Mouse (Mus musculus) kidney, embryonic 14.5 days (tissue): ENCODE measurements at regions not wholly inside any gene's neighbourhood (a gene's known extent, or its start where the extent isn't known, plus 50 kb on each side); places are given as distances from the start of the nearest gene placed in this dataset.

ENCODE experiments used
- ATAC-seq: fragments of 200-750 bp; cut with Nextera tagmentation; 2 replicates; pipeline ENCODE4 v1.8.0; 2017; ENCODE audit warnings: moderate number of reproducible peaks, mild to moderate bottlenecking, moderate TSS enrichment, moderate library complexity; ENCODE audit not compliant: low FRiP score, low TSS enrichment
- H3K27ac ChIP-seq: fragments of 300-500 bp; sonication (generic); 2 replicates; pipeline ENCODE4 v1.5.1; 2014; ENCODE audit warnings: low read depth, mild to moderate bottlenecking, low read length, moderate library complexity, mixed read lengths
- H3K27me3 ChIP-seq: fragments of 300-500 bp; sonication (generic); 2 replicates; pipeline ENCODE4 v1.6.1; 2014; ENCODE audit warnings: mild to moderate bottlenecking, low read length; ENCODE audit not compliant: control insufficient read depth, insufficient read depth
- H3K36me3 ChIP-seq: fragments of 300-500 bp; sonication (generic); 2 replicates; pipeline ENCODE4 v1.6.1; 2014; ENCODE audit warnings: low read length, mixed read lengths; ENCODE audit not compliant: control insufficient read depth, insufficient read depth
- H3K4me1 ChIP-seq: fragments of 300-500 bp; sonication (generic); 2 replicates; pipeline ENCODE4 v1.6.1; 2014; ENCODE audit warnings: low read length, mixed read lengths; ENCODE audit not compliant: control insufficient read depth, insufficient read depth
- H3K4me2 ChIP-seq: fragments of 300-500 bp; sonication (generic); replicated peaks from 2 replicates; pipeline ENCODE4 v1.6.1; 2014; ENCODE audit warnings: low read depth, mild to moderate bottlenecking, low read length
- H3K4me3 ChIP-seq: fragments of 300-500 bp; sonication (generic); 2 replicates; pipeline ENCODE4 v1.5.1; 2014; ENCODE audit warnings: mild to moderate bottlenecking, low read length
- H3K9ac ChIP-seq: fragments of 300-500 bp; sonication (generic); 2 replicates; pipeline ENCODE4 v1.6.1; 2014; ENCODE audit warnings: low read depth, mild to moderate bottlenecking, low read length, moderate library complexity
- H3K9me3 ChIP-seq: fragments of 300-500 bp; sonication (generic); 2 replicates; pipeline ENCODE4 v1.6.1; 2016; ENCODE audit warnings: low read length; ENCODE audit not compliant: control insufficient read depth
- WGBS: fragments of 180-500 bp; shearing (Covaris S2); extraction: QIAGEN DNeasy Blood & Tissue Kit; methylation state at CpG from one replicate; pipeline ENCODE4 v1.1.7; 2014; 5-methylcytosine and 5-hydroxymethylcytosine counted together

- Histone ChIP-seq H3K27ac (no peak overlapping the region), H3K9me3 (no peaks in the 10 kb centered on the region), H3K27me3 (no peaks in the 10 kb centered on the region), H3K9ac (no peak overlapping the region), H3K4me3 (no peak overlapping the region), H3K36me3 (no peaks in the 10 kb centered on the region), H3K4me2 (no peak overlapping the region), H3K4me1 (0 out of 2 replicates have a peak, but pooled peaks cover 4% of the 10 kb centered on the region)
- 92% methylated on average over 9 of the region's 9 CpGs for WGBS
- ATAC-seq = no peak
Observed at GRCm38 (mm10) chr9:59129699-59130340, 93.6 kb upstream of the Neo1 start.

- WGBS = 78% methylated on average over 1 of the region's 1 CpGs
Observed at GRCm38 (mm10) chr9:59129252-59129651, 93.0 kb upstream of the Neo1 start.

GRCm38 (mm10) chr9:59128023-59128422, 91.8 kb upstream of the Neo1 start:
- H3K9me3 ChIP-seq = no peaks in the 10 kb centered on the region
- H3K9ac ChIP-seq = no peak overlapping the region
- no peak overlapping the region for H3K27ac ChIP-seq
- no peaks in the 10 kb centered on the region for H3K36me3 ChIP-seq
- H3K4me3 ChIP-seq = no peak overlapping the region
- H3K4me1 ChIP-seq = no peaks in the 10 kb centered on the region
- ATAC-seq = no peak
- no peaks in the 10 kb centered on the region for H3K27me3 ChIP-seq
- H3K4me2 ChIP-seq = no peak overlapping the region
- WGBS = 87% methylated on average over 2 of the region's 2 CpGs

More at GRCm38 (mm10) chr9:59129252-59129651, 93.0 kb upstream of the Neo1 start:
- no peak overlapping the region for H3K4me2 ChIP-seq
- H3K9me3 ChIP-seq = no peaks in the 10 kb centered on the region
- H3K4me3 ChIP-seq = no peak overlapping the region
- no peaks in the 10 kb centered on the region for H3K27me3 ChIP-seq
- ATAC-seq = no peak
- no peak overlapping the region for H3K27ac ChIP-seq
- H3K4me1 ChIP-seq = 0 out of 2 replicates have a peak, but pooled peaks cover 3% of the 10 kb centered on the region
- no peak overlapping the region for H3K9ac ChIP-seq
- no peaks in the 10 kb centered on the region for H3K36me3 ChIP-seq

- Histone ChIP-seq H3K9ac (no peak overlapping the region), H3K27me3 (no peaks in the 10 kb centered on the region), H3K9me3 (no peaks in the 10 kb centered on the region), H3K36me3 (no peaks in the 10 kb centered on the region), H3K4me3 (no peak overlapping the region), H3K4me2 (no peak overlapping the region), H3K4me1 (no peaks in the 10 kb centered on the region), H3K27ac (no peak overlapping the region)
- ATAC-seq = no peak
- WGBS = 79% methylated on average over 6 of the region's 6 CpGs
Observed at GRCm38 (mm10) chr9:59125886-59126285, 89.6 kb upstream of the Neo1 start.

- Histone ChIP-seq H3K9ac (no peak overlapping the region), H3K9me3 (no peaks in the 10 kb centered on the region), H3K4me3 (no peak overlapping the region), H3K4me1 (no peaks in the 10 kb centered on the region), H3K27me3 (no peaks in the 10 kb centered on the region), H3K36me3 (no peaks in the 10 kb centered on the region), H3K4me2 (no peak overlapping the region), H3K27ac (no peak overlapping the region)
- 53% methylated on average over 2 of the region's 2 CpGs for WGBS
- ATAC-seq = no peak
Observed at GRCm38 (mm10) chr9:59116561-59116960, 80.3 kb upstream of the Neo1 start.

- Histone ChIP-seq H3K27me3 (no peaks in the 10 kb centered on the region), H3K9me3 (no peaks in the 10 kb centered on the region), H3K9ac (no peak overlapping the region), H3K4me1 (no peaks in the 10 kb centered on the region), H3K4me2 (no peak overlapping the region), H3K27ac (no peak overlapping the region), H3K36me3 (no peaks in the 10 kb centered on the region), H3K4me3 (no peak overlapping the region)
- WGBS = 66% methylated on average over 4 of the region's 4 CpGs
- ATAC-seq = no peak
Observed at GRCm38 (mm10) chr9:59113859-59114258, 77.6 kb upstream of the Neo1 start.

- no peak overlapping the region for H3K4me2 ChIP-seq
- no peaks in the 10 kb centered on the region for H3K4me1 ChIP-seq
- WGBS = 78% methylated on average over 5 of the region's 5 CpGs
- no peaks in the 10 kb centered on the region for H3K36me3 ChIP-seq
- H3K27ac ChIP-seq = no peak overlapping the region
- H3K4me3 ChIP-seq = no peak overlapping the region
- H3K9ac ChIP-seq = no peak overlapping the region
- no peaks in the 10 kb centered on the region for H3K9me3 ChIP-seq
- no peak for ATAC-seq
- no peaks in the 10 kb centered on the region for H3K27me3 ChIP-seq
Observed at GRCm38 (mm10) chr9:59099738-59100137, 63.5 kb upstream of the Neo1 start.

GRCm38 (mm10) chr9:59097564-59097963, 61.3 kb upstream of the Neo1 start:
- WGBS = 72% methylated on average over 4 of the region's 4 CpGs
- Histone ChIP-seq H3K9me3 (no peaks in the 10 kb centered on the region), H3K27ac (no peak overlapping the region), H3K4me3 (no peak overlapping the region), H3K4me1 (no peaks in the 10 kb centered on the region), H3K27me3 (no peaks in the 10 kb centered on the region), H3K9ac (no peak overlapping the region), H3K36me3 (no peaks in the 10 kb centered on the region), H3K4me2 (no peak overlapping the region)
- ATAC-seq = no peak

- Histone ChIP-seq H3K9ac (no peak overlapping the region), H3K4me1 (no peaks in the 10 kb centered on the region), H3K27ac (no peak overlapping the region), H3K4me2 (no peak overlapping the region), H3K27me3 (no peaks in the 10 kb centered on the region), H3K9me3 (no peaks in the 10 kb centered on the region), H3K36me3 (no peaks in the 10 kb centered on the region), H3K4me3 (no peak overlapping the region)
- no peak for ATAC-seq
- WGBS = 79% methylated on average over 12 of the region's 12 CpGs
Observed at GRCm38 (mm10) chr9:59096551-59097268, 60.5 kb upstream of the Neo1 start.
